Mouse (Mus musculus) CH12.LX (cell line): ENCODE data around the gene Dusp14. TPM values are rescaled to one million over a fixed set of nuclear protein-coding genes. Genes with fewer than 3 reads are reported as not detected.

Experiments used
- DNase-seq: peaks from one replicate; pipeline ENCODE4 v3.0.0-alpha.2; 2013; ENCODE audit errors: extremely low read depth
- H3K27ac ChIP-seq: 2 replicates; pipeline ENCODE4 v1.5.1; 2012; ENCODE audit warnings: low read depth, mild to moderate bottlenecking, control low read depth, moderate library complexity; ENCODE audit not compliant: insufficient read depth
- H3K27me3 ChIP-seq: replicated peaks from 2 replicates; pipeline ENCODE3; 2012; ENCODE audit warnings: inconsistent platforms
- H3K36me3 ChIP-seq, 2 experiments: replicated peaks in 1 of 2; 2 replicates each; pipeline versions ENCODE3 to v1.6.1; 2012; ENCODE audit warnings: inconsistent platforms in 1 of 2, low read length in 1 of 2, mild to moderate bottlenecking in 1 of 2, mixed read lengths in 1 of 2, moderate library complexity in 1 of 2; ENCODE audit not compliant: control insufficient read depth in 1 of 2, insufficient read depth in 1 of 2
- H3K4me1 ChIP-seq, 2 experiments: 2 replicates each; pipeline ENCODE4 v1.6.1; 2012; ENCODE audit warnings: inconsistent platforms in 1 of 2, moderate library complexity in 1 of 2; ENCODE audit not compliant: insufficient read depth in 2 of 2, control insufficient read depth in 1 of 2
- H3K4me2 ChIP-seq: 2 replicates; pipeline ENCODE4 v1.6.1; 2012; ENCODE audit warnings: low read depth, mild to moderate bottlenecking, control low read depth; ENCODE audit not compliant: poor library complexity, insufficient read depth, severe bottlenecking
- H3K4me3 ChIP-seq, 3 experiments: fragments of 150-350 bp in 1 of 3; sonication (generic) in 1 of 3; replicated peaks in 1 of 3; 2 replicates each; pipeline versions ENCODE3 to v1.5.1; 2011 to 2012; ENCODE audit warnings: low read depth in 2 of 3, low read length in 2 of 3, mild to moderate bottlenecking in 2 of 3, moderate library complexity in 2 of 3, control low read depth in 1 of 3, improper control_type of control experiment in 1 of 3, inconsistent platforms in 1 of 3, mixed read lengths in 1 of 3; ENCODE audit not compliant: poor library complexity in 1 of 3
- H3K79me2 ChIP-seq: replicated peaks from 2 replicates; pipeline ENCODE4 v1.6.1; 2012; ENCODE audit warnings: mild to moderate bottlenecking, moderate library complexity; ENCODE audit not compliant: control insufficient read depth, poor library complexity, insufficient read depth, severe bottlenecking; ENCODE audit errors: extremely low read depth
- H3K9ac ChIP-seq: 2 replicates; pipeline ENCODE4 v1.6.1; 2012; ENCODE audit warnings: low read depth, mild to moderate bottlenecking, control low read depth, moderate library complexity; ENCODE audit not compliant: insufficient read depth
- H3K9me3 ChIP-seq: replicated peaks from 2 replicates; pipeline ENCODE3; 2012; ENCODE audit warnings: low read length, inconsistent platforms, mixed read lengths
- CHD1 ChIP-seq: IDR thresholded peaks from 2 replicates; pipeline ENCODE4 v1.6.1; 2012; ENCODE audit warnings: low read depth, low read length, improper control_type of control experiment, inconsistent platforms
- ELF1 ChIP-seq: IDR thresholded peaks from 2 replicates; pipeline ENCODE4 v1.6.1; 2014; ENCODE audit warnings: low read depth, mild to moderate bottlenecking, inconsistent platforms, low read length, improper control_type of control experiment
- ETS1 ChIP-seq: conservative IDR thresholded peaks from 2 replicates; pipeline ENCODE4 v1.6.1; 2012; ENCODE audit warnings: low read depth, mild to moderate bottlenecking, inconsistent platforms, low read length, improper control_type of control experiment, moderate library complexity
- GABPA ChIP-seq: IDR thresholded peaks from 2 replicates; pipeline ENCODE4 v1.6.1; 2012; ENCODE audit warnings: low read depth, low read length, improper control_type of control experiment, inconsistent platforms; ENCODE audit not compliant: insufficient replicate concordance
- HCFC1 ChIP-seq: IDR thresholded peaks from 2 replicates; pipeline ENCODE4 v1.6.1; 2012; ENCODE audit warnings: low read depth, mild to moderate bottlenecking, inconsistent platforms, low read length, improper control_type of control experiment
- JUND ChIP-seq: conservative IDR thresholded peaks from 2 replicates; pipeline ENCODE4 v1.6.1; 2011; ENCODE audit warnings: low read depth, low read length, improper control_type of control experiment
- KAT2A ChIP-seq: IDR thresholded peaks from 2 replicates; pipeline ENCODE4 v1.6.1; 2012; ENCODE audit warnings: low read length, improper control_type of control experiment, inconsistent platforms; ENCODE audit not compliant: insufficient replicate concordance
- MAFK ChIP-seq: IDR thresholded peaks from 2 replicates; pipeline ENCODE4 v1.6.1; 2011; ENCODE audit warnings: low read length, improper control_type of control experiment; ENCODE audit not compliant: insufficient replicate concordance
- MAX ChIP-seq: IDR thresholded peaks from 2 replicates; pipeline ENCODE4 v1.6.1; 2011; ENCODE audit warnings: low read length, improper control_type of control experiment
- MAZ ChIP-seq: IDR thresholded peaks from 2 replicates; pipeline ENCODE4 v1.6.1; 2012; ENCODE audit warnings: low read depth, mild to moderate bottlenecking, inconsistent platforms, low read length, improper control_type of control experiment, moderate library complexity
- MEF2A ChIP-seq: IDR thresholded peaks from 2 replicates; pipeline ENCODE4 v1.6.1; 2014; ENCODE audit warnings: low read depth, mild to moderate bottlenecking, inconsistent platforms, low read length, improper control_type of control experiment, borderline replicate concordance
- MXI1 ChIP-seq: IDR thresholded peaks from 2 replicates; pipeline ENCODE4 v1.6.1; 2011; ENCODE audit warnings: mild to moderate bottlenecking, low read depth, low read length, improper control_type of control experiment
- MYC ChIP-seq: IDR thresholded peaks from 2 replicates; pipeline ENCODE4 v1.6.1; 2011; ENCODE audit warnings: low read depth, mild to moderate bottlenecking, improper control_type of control experiment, low read length
- NELFE ChIP-seq: IDR thresholded peaks from 2 replicates; pipeline ENCODE4 v1.6.1; 2011; ENCODE audit warnings: low read depth, low read length, improper control_type of control experiment
- NRF1 ChIP-seq: IDR thresholded peaks from 2 replicates; pipeline ENCODE4 v1.6.1; 2014; ENCODE audit warnings: low read depth, mild to moderate bottlenecking, inconsistent platforms, low read length, improper control_type of control experiment, moderate library complexity
- POLR2A ChIP-seq: IDR thresholded peaks from 2 replicates; pipeline ENCODE4 v1.6.1; 2011; ENCODE audit warnings: low read depth, mild to moderate bottlenecking, improper control_type of control experiment, low read length
- POLR2AphosphoS2 ChIP-seq: IDR thresholded peaks from 2 replicates; pipeline ENCODE4 v1.6.1; 2011; ENCODE audit warnings: low read depth, low read length, improper control_type of control experiment
- RAD21 ChIP-seq: IDR thresholded peaks from 2 replicates; pipeline ENCODE4 v1.6.1; 2011; ENCODE audit warnings: low read depth, mild to moderate bottlenecking, low read length, improper control_type of control experiment, moderate library complexity
- RCOR1 ChIP-seq: conservative IDR thresholded peaks from 2 replicates; pipeline ENCODE4 v1.6.1; 2012; ENCODE audit warnings: low read depth, mild to moderate bottlenecking, inconsistent platforms, low read length, improper control_type of control experiment
- SIN3A ChIP-seq: IDR thresholded peaks from 2 replicates; pipeline ENCODE4 v1.6.1; 2012; ENCODE audit warnings: low read length, improper control_type of control experiment, inconsistent platforms
- TBP ChIP-seq: conservative IDR thresholded peaks from 2 replicates; pipeline ENCODE4 v1.6.1; 2011; ENCODE audit warnings: low read depth, low read length, improper control_type of control experiment
- TCF12 ChIP-seq: IDR thresholded peaks from 2 replicates; pipeline ENCODE4 v1.6.1; 2014; ENCODE audit warnings: low read depth, mild to moderate bottlenecking, inconsistent platforms, low read length, improper control_type of control experiment
- UBTF ChIP-seq: IDR thresholded peaks from 2 replicates; pipeline ENCODE4 v1.6.1; 2012; ENCODE audit warnings: low read depth, mild to moderate bottlenecking, inconsistent platforms, low read length, improper control_type of control experiment, moderate library complexity
- ZMIZ1 ChIP-seq: IDR thresholded peaks from 2 replicates; pipeline ENCODE4 v1.6.1; 2012; ENCODE audit warnings: low read depth, mild to moderate bottlenecking, inconsistent platforms, low read length, improper control_type of control experiment
- ZNF384 ChIP-seq: IDR thresholded peaks from 2 replicates; pipeline ENCODE4 v1.6.1; 2012; ENCODE audit warnings: low read depth, low read length, improper control_type of control experiment, inconsistent platforms
- dilution Hi-C: fragments of 300-500 bp; cut with MboI; formaldehyde crosslinking; loops from 2 replicates; pipeline ENCODE4 v1.14.3; 2020; ENCODE audit warnings: low sequenced_read_pairs; ENCODE audit not compliant: extremely low pct_unique_long_range_greater_than_20kb, extremely low pct_ligation_motif_present
- in situ Hi-C: fragments of 300-500 bp; cut with MboI; formaldehyde crosslinking; loops from 3 replicates; pipeline ENCODE4 v1.14.3; 2019; ENCODE audit warnings: low sequenced_read_pairs, low pct_ligation_motif_present, low pct_unique_long_range_greater_than_20kb, mixed read lengths
- polyA plus RNA-seq: library from polyadenylated mRNA; unstranded; fragments of >175 nt; gene quantifications from 2 replicates; pipeline ENCODE4 v1.2.1, GENCODE M21; 2012; ENCODE audit warnings: low read depth; ENCODE audit not compliant: insufficient read length
- total RNA-seq, 2 experiments: library from RNA; depleted of rRNA; stranded (reverse); fragments of 300-350 nt in 1 of 2; fragments of >200 nt in 1 of 2; gene quantifications; 2 replicates each; pipeline ENCODE4 v1.2.3; 2012 to 2014

Gene Dusp14
- total and polyA plus RNA-seq, 3 experiments, result 52.7 to 127 (median 124) TPM

DNA sequence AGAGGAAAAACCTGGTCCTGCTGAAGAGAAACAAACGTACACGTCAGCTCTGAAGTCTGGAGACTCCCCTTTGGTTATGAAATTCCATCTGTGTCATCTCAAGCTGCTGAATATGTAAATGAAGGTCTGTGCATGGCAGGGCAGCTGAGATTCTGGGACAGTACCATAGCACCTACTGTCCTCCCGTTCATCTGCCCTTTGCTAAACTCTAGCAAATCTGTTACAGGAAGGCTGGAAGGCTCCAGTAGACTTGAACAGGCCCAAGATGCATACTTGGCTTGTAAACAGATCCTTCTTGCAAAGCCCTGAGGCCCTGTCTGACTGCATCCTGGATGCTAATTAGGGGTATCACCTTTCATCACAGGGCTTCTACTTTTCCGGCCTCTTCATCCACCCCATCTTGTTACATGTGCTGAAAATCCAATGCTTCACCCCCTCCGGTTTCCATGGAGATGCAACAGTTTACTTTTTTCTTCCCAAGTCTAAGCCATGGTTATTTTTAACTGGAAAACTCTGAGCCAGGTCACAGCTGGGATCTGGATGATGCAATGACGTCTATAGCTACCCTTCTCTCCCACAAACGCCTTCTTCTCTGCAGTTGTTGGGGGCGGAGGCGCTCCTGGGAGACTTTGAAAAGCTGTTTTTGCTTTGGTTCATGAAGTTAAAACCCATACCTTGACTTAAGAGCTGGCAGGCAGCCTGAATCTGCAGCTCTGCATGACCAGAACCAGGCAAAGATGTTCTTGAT lies 4.0 kb upstream of the Dusp14 start (continued):
- TF ChIP-seq NRF1 (0 out of 2 replicates have a peak, but pooled peaks have one; percentile 17), MEF2A (peak; percentile 94), TBP (peak; percentile 47; the same call in 1 of the 2 replicates), GABPA (no peak), HCFC1 (peak; percentile 63), RCOR1 (peak; percentile 97)

DNA sequence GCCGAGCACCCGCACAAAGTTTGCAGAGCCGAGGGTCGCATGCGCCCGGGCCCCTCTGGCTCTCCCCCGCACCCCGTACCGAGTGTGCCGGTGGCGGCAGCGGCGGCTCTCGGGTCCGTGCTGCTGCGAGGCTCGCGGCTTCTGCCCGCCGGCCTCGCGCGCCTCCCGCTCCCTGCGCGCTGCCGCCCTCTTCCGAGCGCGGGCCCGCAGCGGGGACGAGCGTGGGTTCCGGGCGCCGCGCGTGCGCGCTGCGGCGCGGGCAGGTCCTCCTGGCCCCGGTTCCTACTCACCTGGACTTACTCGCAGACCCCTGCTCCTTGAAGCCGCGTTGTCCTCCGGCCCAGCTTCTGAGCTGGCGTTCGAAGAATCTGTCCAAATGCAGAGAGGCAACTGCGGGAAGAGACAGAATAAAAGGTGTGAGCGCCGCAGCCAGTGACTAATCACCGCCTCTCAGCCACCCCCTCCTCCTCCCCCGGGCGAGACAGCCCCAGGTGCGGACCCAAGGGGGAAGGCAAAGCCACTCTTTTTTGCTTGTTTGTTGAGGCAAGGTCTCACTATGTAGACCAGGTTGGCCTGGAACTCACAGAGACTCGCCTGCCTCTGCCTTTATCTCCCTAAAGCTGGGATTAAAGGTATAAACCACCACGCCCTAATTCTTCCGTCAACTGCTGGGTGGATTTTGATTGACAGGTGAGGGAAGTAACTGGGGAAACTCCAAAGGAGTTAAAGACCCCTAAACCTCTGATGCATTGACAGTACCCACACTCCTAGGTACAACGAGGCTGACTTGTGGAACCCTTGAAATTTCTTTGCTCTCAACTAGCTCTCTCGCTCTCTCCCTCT lies 649 bp downstream of the Dusp14 start:
- peaks cover 16 to 74% of the 10 kb centered on the region in 2 experiments for H3K4me1 ChIP-seq
- no peak for TF ChIP-seq MYC
- peak; percentile 49 for TF ChIP-seq SIN3A
- TF ChIP-seq UBTF, result 0 out of 2 replicates have a peak, but pooled peaks have one; percentile 87
- 0 out of 2 replicates have a peak, but pooled peaks have one; percentile 32 for TF ChIP-seq TBP
- 0 out of 2 replicates have a peak, but pooled peaks have one; percentile 48 for TF ChIP-seq KAT2A
- TF ChIP-seq MAZ, result peak; percentile 18; the same call in 1 of the 2 replicates
- TF ChIP-seq CHD1, result peak; percentile 1; the same call in 1 of the 2 replicates
- TF ChIP-seq RAD21, result no peak
- no peak for TF ChIP-seq JUND
- TF ChIP-seq ZNF384, result no peak
- TF ChIP-seq HCFC1, result no peak; the same call in 1 of the 2 replicates
- TF ChIP-seq RCOR1, result peak; percentile 41
- TF ChIP-seq MAX, result peak; percentile 33; the same call in 1 of the 2 replicates
- peak; percentile 92 for TF ChIP-seq NRF1
- TF ChIP-seq TCF12, result peak; percentile 55
- TF ChIP-seq ZMIZ1, result peak; percentile 58
- TF ChIP-seq MXI1, result peak; percentile 70
- TF ChIP-seq NELFE, result peak; percentile 78
- 0 out of 2 replicates have a peak, but pooled peaks have one; percentile 37 for TF ChIP-seq POLR2AphosphoS2
- no peak for TF ChIP-seq ETS1
- TF ChIP-seq ELF1, result peak; percentile 60
- TF ChIP-seq MAFK, result no peak
- TF ChIP-seq POLR2A, result peak; percentile 68; the same call in 1 of the 2 replicates
- H3K4me3 ChIP-seq, result peak overlapping the region; percentile 64 to 76 (median 75)
- peak overlapping the region; percentile 79 for H3K9ac ChIP-seq
- in situ Hi-C loops, result no loop called here
- peak overlapping the region; percentile 91 for H3K4me2 ChIP-seq
- no peaks in the 10 kb centered on the region for H3K36me3 ChIP-seq
- peak overlapping the region; percentile 87 for H3K27ac ChIP-seq
- peak; percentile 65 for DNase-seq
- dilution Hi-C loops, result no loop called here
- peaks cover 28% of the 10 kb centered on the region for H3K79me2 ChIP-seq
- H3K9me3 ChIP-seq, result no peaks in the 10 kb centered on the region
- no peaks in the 10 kb centered on the region for H3K27me3 ChIP-seq
